Mouse (Mus musculus) thymus, adult 2 months (tissue): ENCODE measurements around the gene Wnk4.

Source experiments
- CTCF ChIP-seq: fragments of 200-500 bp; IDR thresholded peaks from 2 replicates; pipeline ENCODE4 v1.5.1; 2012; ENCODE audit warnings: mild to moderate bottlenecking, control low read depth, low read length, moderate library complexity, borderline replicate concordance; ENCODE audit not compliant: control insufficient read depth, poor library complexity, insufficient read depth; ENCODE audit errors: extremely low read depth
- POLR2A ChIP-seq: fragments of 200-500 bp; IDR thresholded peaks from 2 replicates; pipeline ENCODE4 v1.6.1; 2012; ENCODE audit warnings: mild to moderate bottlenecking, low read length, control low read depth, moderate library complexity; ENCODE audit not compliant: control insufficient read depth, poor library complexity, insufficient read depth; ENCODE audit errors: extremely low read depth

- TF ChIP-seq POLR2A (no peak), CTCF (no peak)
Observed at GRCm38 (mm10) chr11:101218436-101219055, 41.8 kb upstream of the Wnk4 start.
